Comparison of ENCODE assay signal across 29 mouse cellular contexts in the genomic region with DNA sequence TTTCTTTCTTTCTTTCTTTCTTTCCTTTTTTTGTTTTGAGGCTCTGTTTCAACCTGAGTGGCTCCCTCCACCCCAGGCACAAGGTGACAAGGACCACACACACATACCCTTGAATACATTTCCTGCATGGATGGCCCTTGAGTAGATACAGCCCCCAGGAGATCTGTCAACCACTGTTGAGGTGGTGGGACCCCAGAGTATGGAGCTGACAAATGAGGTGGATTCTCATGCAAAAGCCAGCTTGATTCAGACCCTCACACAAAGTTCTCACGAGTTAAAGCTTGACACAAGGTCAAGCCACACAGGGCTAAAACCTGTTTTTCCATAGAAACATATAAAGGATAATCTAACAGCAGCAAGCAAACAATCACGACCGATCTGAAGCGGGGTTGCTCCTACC. TPM values are rescaled to one million over a fixed set of nuclear protein-coding genes. Genes with fewer than 3 reads are reported as not detected.
DNase-seq lines count a peak whose midpoint lies in the region; ATAC-seq and TF ChIP-seq lines count a peak whose summit lies in the region.
"Had no signal": no experiment of that assay in that cellular context is flagged by ENCODE, and none has a peak within 500 bp of the region (broad histone marks: within the 10 kb centered on the region; RNA-seq: fewer than 3 reads in every experiment).

No protein-coding gene starts in this region.

- peaks cover 13% of the 10 kb centered on the region for H3K4me1 ChIP-seq in intestine, embryonic 15.5 days (replicated peaks)
- H3K4me1 ChIP-seq in intestine, embryonic 16.5 days (ENCODE audit: control insufficient read depth, insufficient read depth, low read length) = peaks cover 13% of the 10 kb centered on the region
- peaks cover 75% of the 10 kb centered on the region for H3K4me1 ChIP-seq in liver, embryonic 13.5 days (replicated peaks)
- H3K4me1 ChIP-seq in liver, embryonic 11.5 days (replicated peaks; ENCODE audit: control insufficient read depth, insufficient read depth, low read length) = peaks cover 26% of the 10 kb centered on the region
- peaks cover 10% of the 10 kb centered on the region for H3K4me1 ChIP-seq in forebrain, embryonic 15.5 days

- no peak for TF ChIP-seq CTCF in gastrocnemius, adult 2 months (IDR thresholded peaks at IDR 0.05)

- no peaks in the 10 kb centered on the region for H3K9me3 ChIP-seq in intestine, embryonic 15.5 days
- H3K9me3 ChIP-seq in intestine, embryonic 16.5 days (ENCODE audit: control insufficient read depth, low read length) = no peaks in the 10 kb centered on the region
- H3K9me3 ChIP-seq in liver, embryonic 13.5 days (replicated peaks) = no peaks in the 10 kb centered on the region; the same call in 1 of the 2 replicates
- H3K9me3 ChIP-seq in liver, embryonic 11.5 days (ENCODE audit: control insufficient read depth, low read length) = no peaks in the 10 kb centered on the region; the same call in 1 of the 2 replicates
- no peaks in the 10 kb centered on the region for H3K9me3 ChIP-seq in forebrain, embryonic 15.5 days
- H3K9me3 ChIP-seq: forebrain, embryonic 13.5 days; heart, embryonic 13.5 days; hindbrain, embryonic 15.5 days had no signal

- WGBS in intestine, embryonic 15.5 days = 79% methylated on average over 4 of the region's 4 CpGs
- 82% methylated on average over 4 of the region's 4 CpGs for WGBS in intestine, embryonic 16.5 days
- WGBS in liver, embryonic 13.5 days (ENCODE audit: insufficient replicate concordance) = 90% methylated on average over 4 of the region's 4 CpGs
- WGBS in liver, embryonic 11.5 days = 83% methylated on average over 4 of the region's 4 CpGs
- 89% methylated on average over 4 of the region's 4 CpGs for WGBS in forebrain, embryonic 15.5 days

- no peak overlapping the region for H3K9ac ChIP-seq in intestine, embryonic 15.5 days
- no peak overlapping the region for H3K9ac ChIP-seq in intestine, embryonic 16.5 days (ENCODE audit: low read depth, low read length)
- no peak overlapping the region for H3K9ac ChIP-seq in liver, embryonic 13.5 days
- no peak overlapping the region for H3K9ac ChIP-seq in liver, embryonic 11.5 days (ENCODE audit: low read depth, low read length)
- H3K9ac ChIP-seq in forebrain, embryonic 15.5 days (replicated peaks) = no peak overlapping the region
- H3K9ac ChIP-seq: forebrain, embryonic 13.5 days; forebrain, postnatal 0 days; heart, embryonic 13.5 days; hindbrain, embryonic 12.5 days; hindbrain, embryonic 15.5 days had no signal

- H3K4me2 ChIP-seq in intestine, embryonic 15.5 days (replicated peaks) = no peak overlapping the region
- no peak overlapping the region for H3K4me2 ChIP-seq in intestine, embryonic 16.5 days (ENCODE audit: low read depth, low read length)
- H3K4me2 ChIP-seq in liver, embryonic 13.5 days = no peak overlapping the region
- no peak overlapping the region for H3K4me2 ChIP-seq in liver, embryonic 11.5 days
- no peak overlapping the region for H3K4me2 ChIP-seq in forebrain, embryonic 15.5 days (replicated peaks)
- H3K4me2 ChIP-seq: forebrain, embryonic 13.5 days; heart, embryonic 13.5 days; hindbrain, embryonic 12.5 days; hindbrain, embryonic 15.5 days had no signal

- H3K27me3 ChIP-seq in intestine, embryonic 15.5 days (replicated peaks) = no peaks in the 10 kb centered on the region
- H3K27me3 ChIP-seq in intestine, embryonic 16.5 days (replicated peaks; ENCODE audit: control insufficient read depth, insufficient read depth, low read length) = no peaks in the 10 kb centered on the region
- H3K27me3 ChIP-seq in liver, embryonic 13.5 days = no peaks in the 10 kb centered on the region
- H3K27me3 ChIP-seq in liver, embryonic 11.5 days (replicated peaks; ENCODE audit: control insufficient read depth, insufficient read depth, low read length) = no peaks in the 10 kb centered on the region
- H3K27me3 ChIP-seq in forebrain, embryonic 15.5 days = no peaks in the 10 kb centered on the region
- H3K27me3 ChIP-seq: forebrain, embryonic 13.5 days; heart, embryonic 13.5 days; hindbrain, embryonic 12.5 days; hindbrain, embryonic 15.5 days had no signal

- H3K36me3 ChIP-seq in intestine, embryonic 15.5 days = no peaks in the 10 kb centered on the region
- H3K36me3 ChIP-seq in intestine, embryonic 16.5 days (ENCODE audit: control insufficient read depth, insufficient read depth, low read length) = no peaks in the 10 kb centered on the region
- no peaks in the 10 kb centered on the region for H3K36me3 ChIP-seq in liver, embryonic 13.5 days
- no peaks in the 10 kb centered on the region for H3K36me3 ChIP-seq in liver, embryonic 11.5 days (ENCODE audit: control insufficient read depth, insufficient read depth, low read length)
- no peaks in the 10 kb centered on the region for H3K36me3 ChIP-seq in forebrain, embryonic 15.5 days
- H3K36me3 ChIP-seq: forebrain, embryonic 10.5 days; heart, embryonic 13.5 days; hindbrain, embryonic 12.5 days; hindbrain, embryonic 15.5 days had no signal

- no peak for ATAC-seq in intestine, embryonic 15.5 days
- ATAC-seq in intestine, embryonic 16.5 days = no peak
- no peak for ATAC-seq in liver, embryonic 13.5 days (ENCODE audit: low read depth)
- ATAC-seq in liver, embryonic 11.5 days (replicated peaks; ENCODE audit: low FRiP score) = no peak
- ATAC-seq in forebrain, embryonic 15.5 days (replicated peaks) = no peak
- ATAC-seq: activated CD4-positive, CD25-positive, alpha-beta regulatory T cell, adult 4 months; forebrain, embryonic 13.5 days; forebrain, postnatal 0 days had no signal

- H3K27ac ChIP-seq in gastrocnemius, adult 2 months = peak overlapping the region; percentile 92
- H3K27ac ChIP-seq in intestine, embryonic 15.5 days = 0 out of 2 replicates have a peak overlapping the region, but pooled peaks have one; percentile 69
- no peak overlapping the region for H3K27ac ChIP-seq in intestine, embryonic 16.5 days (ENCODE audit: low read length)
- peak overlapping the region; percentile 99 for H3K27ac ChIP-seq in liver, embryonic 13.5 days
- no peak overlapping the region for H3K27ac ChIP-seq in liver, embryonic 11.5 days (ENCODE audit: low read depth, low read length)
- no peak overlapping the region for H3K27ac ChIP-seq in forebrain, embryonic 15.5 days (replicated peaks)
- H3K27ac ChIP-seq: forebrain, embryonic 13.5 days; hindbrain, embryonic 15.5 days had no signal

- intact Hi-C loops in gastrocnemius, adult 2 months (cut with DNase I) = no loop called here

- no peak for DNase-seq in gastrocnemius, adult 2 months
- DNase-seq in gastrocnemius, adult 8-10 months (ENCODE audit: low spot score in 2 of 2) = no peak
- no peak for DNase-seq in liver, embryonic 13.5 days
- DNase-seq in liver, embryonic 11.5 days (ENCODE audit: low spot score) = no peak
- DNase-seq in right cerebral cortex, postnatal 4 days = no peak
- DNase-seq: adrenal gland, adult 8-10 months; adrenal gland, postnatal 25 days; cerebellum, adult 18-20 months; cerebellum, adult 9-10 months; cerebellum, postnatal 14 days; forebrain, postnatal 0 days; gastrocnemius, postnatal 10 days; gastrocnemius, postnatal 36 days; heart, postnatal 14 days had no signal

- no peak overlapping the region for H3K4me3 ChIP-seq in gastrocnemius, adult 2 months
- no peak overlapping the region for H3K4me3 ChIP-seq in intestine, embryonic 15.5 days (replicated peaks)
- H3K4me3 ChIP-seq in intestine, embryonic 16.5 days (ENCODE audit: low read length) = no peak overlapping the region
- H3K4me3 ChIP-seq in liver, embryonic 13.5 days (replicated peaks) = no peak overlapping the region
- H3K4me3 ChIP-seq in liver, embryonic 11.5 days (ENCODE audit: low read depth, low read length) = no peak overlapping the region
- H3K4me3 ChIP-seq in forebrain, embryonic 15.5 days = no peak overlapping the region
- H3K4me3 ChIP-seq: forebrain, embryonic 10.5 days; forebrain, embryonic 13.5 days; heart, embryonic 13.5 days; hindbrain, embryonic 12.5 days; hindbrain, embryonic 15.5 days had no signal

RNA-seq across cellular contexts. Expression of a gene that starts 11.4 kb away (rescaled TPM):
- total RNA-seq in gastrocnemius, adult 2 months (2021) = not detected
- not detected for total RNA-seq in gastrocnemius, adult 8-10 months (2022)
- not detected in 2 replicates for polyA plus RNA-seq in intestine, embryonic 15.5 days (2015; fragmentation: Nextera tagmentation; extraction: Ambion mirVana)
- polyA plus RNA-seq in intestine, embryonic 16.5 days (2015; fragmentation: Nextera tagmentation; extraction: Ambion mirVana) = not detected in 2 replicates
- polyA plus RNA-seq in liver, embryonic 13.5 days (2015; fragmentation: Nextera tagmentation; extraction: Ambion mirVana) = 0.45 and 0.46 TPM in 2 replicates
- polyA plus RNA-seq in liver, embryonic 11.5 days (2014; fragmentation: Nextera tagmentation; extraction: Ambion mirVana) = 0.30 and 0.92 TPM in 2 replicates
- not detected in 2 replicates for polyA plus RNA-seq in forebrain, embryonic 15.5 days (2015; fragmentation: Nextera tagmentation; extraction: Ambion mirVana)
- total RNA-seq: adrenal gland, adult 8-10 months; adrenal gland, postnatal 25 days; forebrain, postnatal 0 days; gastrocnemius, postnatal 10 days; gastrocnemius, postnatal 36 days; granulocyte monocyte progenitor cell, adult 5-6 weeks; hematopoietic stem cell, adult 5-6 weeks had no signal
- polyA plus RNA-seq: brain, embryonic 14.5 days; embryonic facial prominence, embryonic 11.5 days; embryonic facial prominence, embryonic 14.5 days; forebrain, embryonic 10.5 days; forebrain, embryonic 13.5 days; forebrain, postnatal 0 days; frontal cortex, adult 2 months; hindbrain, embryonic 12.5 days; hindbrain, embryonic 15.5 days had no signal

RNA-seq across cellular contexts. Expression of a gene that starts 17.1 kb away (rescaled TPM):
- under 1 TPM in 1 of 2 experiments, not detected in 1; 0.10 TPM for total RNA-seq in gastrocnemius, adult 2 months (2021)
- total RNA-seq in gastrocnemius, adult 8-10 months (2022) = not detected
- 4.4 and 4.8 TPM in 2 replicates for polyA plus RNA-seq in intestine, embryonic 15.5 days (2015; fragmentation: Nextera tagmentation; extraction: Ambion mirVana)
- 3.9 and 4.2 TPM in 2 replicates for polyA plus RNA-seq in intestine, embryonic 16.5 days (2015; fragmentation: Nextera tagmentation; extraction: Ambion mirVana)
- polyA plus RNA-seq in liver, embryonic 13.5 days (2015; fragmentation: Nextera tagmentation; extraction: Ambion mirVana) = 0.08 and 0.15 TPM in 2 replicates
- polyA plus RNA-seq in liver, embryonic 11.5 days (2014; fragmentation: Nextera tagmentation; extraction: Ambion mirVana) = 0.08 and 0.48 TPM in 2 replicates
- polyA plus RNA-seq in forebrain, embryonic 15.5 days (2015; fragmentation: Nextera tagmentation; extraction: Ambion mirVana) = 0.51 and 0.67 TPM in 2 replicates
- total RNA-seq: adrenal gland, postnatal 25 days; gastrocnemius, postnatal 36 days had no signal

RNA-seq across cellular contexts. Expression of a gene that starts 19.5 kb away (rescaled TPM):
- 10 to 100 TPM; 33.4 to 39.8 TPM for total RNA-seq in gastrocnemius, adult 2 months (2021)
- total RNA-seq in gastrocnemius, adult 8-10 months (2022) = 10 to 100 TPM; 27.0 to 38.6 (median 28.7) TPM
- polyA plus RNA-seq in intestine, embryonic 15.5 days (2015; fragmentation: Nextera tagmentation; extraction: Ambion mirVana) = 64.9 and 68.9 TPM in 2 replicates
- polyA plus RNA-seq in intestine, embryonic 16.5 days (2015; fragmentation: Nextera tagmentation; extraction: Ambion mirVana) = 57.0 and 62.3 TPM in 2 replicates
- polyA plus RNA-seq in liver, embryonic 13.5 days (2015; fragmentation: Nextera tagmentation; extraction: Ambion mirVana) = 65.8 and 78.6 TPM in 2 replicates
- polyA plus RNA-seq in liver, embryonic 11.5 days (2014; fragmentation: Nextera tagmentation; extraction: Ambion mirVana) = 75.2 and 89.2 TPM in 2 replicates
- polyA plus RNA-seq in forebrain, embryonic 15.5 days (2015; fragmentation: Nextera tagmentation; extraction: Ambion mirVana) = 118 TPM in 2 replicates

Comparison
In these comparisons a context has a peak if more than half of its experiments do, and no peak if none do; other contexts are left out.
1. H3K27ac ChIP-seq: peak in gastrocnemius, adult 2 months (single experiment), intestine, embryonic 15.5 days (single experiment) and liver, embryonic 13.5 days (single experiment); none in intestine, embryonic 16.5 days (single experiment), liver, embryonic 11.5 days (single experiment) and forebrain, embryonic 15.5 days (single experiment).